Mouse (Mus musculus): ENCODE data around the gene Vmn1r208.
"Not testable (repeated sequence)": the region's sequence is repeated elsewhere in the genome, so short reads cannot be mapped to it uniquely, and the experiment has no call there.

DNA sequence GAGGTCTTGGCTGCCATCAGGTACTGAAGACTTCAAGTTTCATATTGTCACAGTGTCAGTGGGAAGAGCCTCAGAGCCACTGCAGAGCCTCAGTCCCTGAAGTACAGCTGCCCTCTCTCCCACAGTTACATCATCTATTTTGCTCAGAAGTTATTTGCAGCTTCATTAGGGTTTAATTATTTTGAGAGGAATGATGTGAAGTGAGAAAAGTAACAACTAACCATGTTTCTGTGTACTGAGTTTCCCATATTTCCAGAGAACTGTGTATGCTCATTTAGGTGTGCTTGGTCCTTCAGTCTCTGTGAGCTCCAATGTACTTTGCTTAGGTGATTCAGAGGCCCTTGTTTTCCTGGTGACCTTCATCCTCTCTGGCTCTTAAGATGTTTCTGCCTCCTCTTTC is 32.4 kb upstream of the Vmn1r208 start, which contains the start of gene Vmn1r209:
- TF ChIP-seq POLR2A (IDR thresholded peaks at IDR 0.05; ENCODE audit: low read depth, low read length); CTCF (IDR thresholded peaks at IDR 0.05; ENCODE audit: borderline replicate concordance, insufficient read depth, low read length): not testable (repeated sequence)
